Mouse (Mus musculus): ENCODE measurements around the gene Kpna4.
"Not testable (repeated sequence)": the region's sequence is repeated elsewhere in the genome, so short reads cannot be mapped to it uniquely, and the experiment has no call there.

Kpna4 gene

DNA sequence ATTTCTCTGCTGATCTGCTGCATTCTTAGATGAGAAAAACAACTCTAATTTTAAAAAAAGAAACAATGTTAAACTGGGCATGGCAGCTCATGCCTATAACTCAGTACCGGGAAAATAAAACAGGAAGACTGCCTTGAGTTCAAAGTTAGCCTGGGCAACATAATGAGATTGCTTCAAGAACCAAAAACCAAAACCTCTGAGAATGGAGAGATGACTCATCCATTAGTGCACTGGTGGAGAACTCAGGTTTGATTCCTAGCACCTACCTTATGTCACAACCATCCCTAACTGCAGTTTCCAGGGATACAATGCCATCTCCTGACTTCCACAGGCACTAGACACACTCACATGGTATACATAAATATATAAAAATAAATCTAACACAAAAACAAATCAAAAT is 17.8 kb downstream of the Kpna4 start:
- DNase-seq (ENCODE audit: low spot score): no peak

- no peak for DNase-seq (ENCODE audit: low spot score)
Observed at GRCm38 (mm10) chr3:69094456-69094855, 32.5 kb downstream of the Kpna4 start.

DNA sequence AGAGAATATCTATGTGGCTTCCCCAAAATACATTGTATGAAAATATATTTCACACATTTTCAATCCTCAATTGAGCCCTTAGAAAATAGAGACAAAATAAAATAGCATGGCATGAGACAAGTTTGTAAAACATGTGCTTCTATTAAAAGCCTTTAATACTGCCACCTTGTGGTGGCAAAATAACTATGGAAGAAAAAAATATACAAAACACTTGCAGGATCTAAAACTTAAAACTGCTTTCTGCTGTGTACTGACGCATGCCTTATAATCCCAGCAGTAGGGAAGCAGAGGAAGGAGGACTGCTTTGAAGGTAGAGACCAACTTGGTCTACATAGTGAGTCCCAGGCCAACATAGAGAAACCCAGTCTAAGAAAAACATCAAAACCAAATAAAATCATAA is 62.9 kb downstream of the Kpna4 start:
- no peak for DNase-seq (ENCODE audit: low spot score)

DNA sequence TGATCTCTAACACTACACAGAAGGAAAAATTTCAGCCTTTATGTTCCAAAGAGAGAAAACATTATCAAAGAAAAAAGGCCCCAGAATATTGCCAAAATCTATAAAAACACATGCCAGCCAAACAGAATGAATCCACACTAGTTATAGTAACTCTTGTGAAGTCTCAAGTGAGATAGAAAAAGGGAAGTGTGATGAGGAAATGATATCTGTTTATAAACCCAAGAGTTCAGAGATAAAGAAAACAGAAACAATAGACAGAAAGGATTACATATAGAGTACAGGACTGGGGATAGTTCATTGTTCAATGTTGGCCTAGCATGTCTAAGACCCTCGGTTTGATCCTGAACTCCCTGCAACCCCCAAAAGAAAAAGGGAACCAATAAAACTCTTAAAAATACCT is 64.1 kb downstream of the Kpna4 start:
- no peak for DNase-seq (ENCODE audit: low spot score)

GRCm38 (mm10) chr3:69060672-69061071 is 66.2 kb downstream of the Kpna4 start:
- no peak for DNase-seq (ENCODE audit: low spot score)

- DNase-seq (ENCODE audit: low spot score): no peak
Observed at GRCm38 (mm10) chr3:69055871-69056270, 71.0 kb downstream of the Kpna4 start.

DNA sequence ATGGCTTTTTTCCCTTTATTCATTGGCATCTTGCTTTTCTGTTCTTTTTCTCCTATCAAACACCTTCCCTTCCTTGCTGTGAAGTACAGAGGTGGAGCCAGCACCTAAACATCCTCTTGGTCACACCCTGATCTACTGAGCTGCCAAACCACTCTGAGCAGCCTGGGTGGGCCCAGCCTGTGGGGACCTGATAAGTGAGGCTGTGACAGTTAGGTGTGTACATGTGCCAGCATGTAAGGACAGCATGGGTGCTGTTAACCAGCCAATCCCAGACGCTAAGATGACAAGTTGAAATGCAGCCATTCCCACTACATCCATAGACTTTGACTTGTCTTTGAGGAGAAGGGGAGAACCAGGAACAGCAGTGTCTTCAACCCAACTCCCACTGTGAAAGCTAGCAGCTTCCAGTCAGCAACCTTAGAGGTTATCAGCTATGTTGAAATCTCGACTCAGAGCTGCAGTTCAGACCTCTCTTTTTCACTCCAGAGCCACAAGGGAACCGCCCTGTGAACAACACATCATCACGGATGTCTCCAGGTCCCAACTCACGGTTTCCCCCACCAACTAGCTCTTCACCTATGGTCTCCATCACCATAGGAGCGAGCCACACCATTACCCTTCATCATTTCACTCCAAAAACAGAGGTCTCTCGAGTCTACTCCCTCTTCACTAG is 72.0 kb downstream of the Kpna4 start:
- DNase-seq (ENCODE audit: low spot score): no peak

- no peak for DNase-seq (ENCODE audit: low spot score)
Observed at GRCm38 (mm10) chr3:69051894-69052293, 75.0 kb downstream of the Kpna4 start.

DNA sequence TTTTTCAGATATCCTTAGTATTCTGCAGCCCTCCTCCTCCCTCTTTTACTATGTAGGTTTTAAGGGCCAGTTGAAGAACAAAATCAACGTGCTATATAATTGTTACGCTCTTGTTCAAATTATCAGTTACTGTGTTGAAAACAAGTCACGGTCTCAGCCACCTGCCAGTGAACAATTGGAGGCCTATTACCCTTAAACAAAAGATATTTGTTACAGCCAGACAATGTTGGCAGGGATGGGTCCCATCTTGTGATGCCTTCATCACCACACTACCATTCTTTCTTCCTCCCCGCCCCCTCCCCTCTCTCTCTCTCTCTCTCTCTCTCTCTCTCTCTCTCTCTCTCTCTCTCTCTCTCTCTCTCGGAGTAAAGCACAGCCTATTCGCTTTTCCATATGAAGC is 77.9 kb downstream of the Kpna4 start:
- DNase-seq (ENCODE audit: low spot score): no peak

GRCm38 (mm10) chr3:69047684-69048083 is 79.2 kb downstream of the Kpna4 start:
- no peak for DNase-seq (ENCODE audit: low spot score)

GRCm38 (mm10) chr3:69046509-69046908 is 80.4 kb downstream of the Kpna4 start:
- DNase-seq (ENCODE audit: low spot score): peak; percentile 41

GRCm38 (mm10) chr3:69045750-69046149 is 81.2 kb downstream of the Kpna4 start:
- DNase-seq (ENCODE audit: low spot score): no peak

DNA sequence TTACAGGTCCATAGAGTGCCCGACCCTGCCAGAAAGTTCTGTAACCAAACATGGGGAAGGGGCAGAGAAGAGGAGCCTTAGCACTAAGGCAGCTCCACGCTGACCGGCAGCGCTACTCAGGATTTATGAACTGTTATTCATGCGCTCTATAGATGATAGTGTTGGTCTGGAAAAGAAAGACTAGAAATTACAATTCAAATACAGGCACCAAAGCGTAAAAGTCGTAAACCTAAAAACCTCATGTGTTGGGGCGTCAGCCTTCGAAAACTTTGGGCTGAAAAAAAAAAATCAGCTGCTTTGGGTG is 81.6 kb downstream of the Kpna4 start:
- DNase-seq (ENCODE audit: low spot score): no peak

GRCm38 (mm10) chr3:69044645-69045399 is 82.1 kb downstream of the Kpna4 start, which contains the start of gene Trim59:
Trim59 (minus strand) TSS chr3:69044755.
- peak; percentile 89 for DNase-seq (ENCODE audit: low spot score)

GRCm38 (mm10) chr3:69044167-69044591 is 82.7 kb downstream of the Kpna4 start:
- DNase-seq (ENCODE audit: low spot score): no peak

DNA sequence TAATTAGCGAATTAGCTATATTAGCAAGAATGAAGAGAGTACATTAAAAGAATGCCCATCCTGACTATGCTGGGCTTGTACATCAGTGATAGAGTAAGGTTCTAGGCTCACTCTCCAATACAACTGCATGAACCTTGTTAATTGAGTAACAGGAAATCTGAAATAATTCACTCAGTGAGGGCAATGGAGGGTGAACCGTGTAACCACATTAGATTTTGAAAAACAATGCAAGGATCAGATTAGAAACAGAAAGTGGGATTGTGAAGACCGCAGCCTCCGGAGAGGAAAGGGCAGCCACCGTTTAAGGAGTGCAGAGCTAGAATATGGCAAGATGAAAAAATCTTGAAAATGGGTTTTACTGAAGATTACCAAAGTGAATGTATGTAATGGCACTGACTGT is 85.6 kb downstream of the Kpna4 start:
- no peak for DNase-seq (ENCODE audit: low spot score)

GRCm38 (mm10) chr3:69040105-69040504 is 86.8 kb downstream of the Kpna4 start:
- DNase-seq (ENCODE audit: low spot score): no peak

GRCm38 (mm10) chr3:69026133-69026783 is 100.7 kb downstream of the Kpna4 start:
- no peak for DNase-seq (ENCODE audit: low spot score)

DNA sequence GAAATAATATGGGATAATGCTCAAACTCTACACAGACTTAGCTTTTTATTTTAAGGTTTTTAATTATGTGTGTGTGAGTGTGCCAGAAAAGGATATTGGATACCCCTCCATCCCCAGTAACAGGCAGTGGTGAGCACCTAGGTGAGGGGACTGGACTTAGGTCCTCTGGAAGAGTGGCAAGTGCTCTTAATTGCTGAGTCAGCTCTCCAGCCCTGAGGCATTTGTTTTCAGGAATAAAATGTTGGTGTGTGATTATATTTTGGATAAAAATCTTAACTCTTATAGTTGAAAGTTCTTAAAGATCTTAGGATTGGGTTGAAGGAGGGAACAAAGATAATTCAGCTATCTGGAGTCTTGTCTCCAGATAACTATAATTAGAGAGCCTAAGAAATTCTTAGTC is 106.1 kb downstream of the Kpna4 start:
- no peak for DNase-seq (ENCODE audit: low spot score)

DNA sequence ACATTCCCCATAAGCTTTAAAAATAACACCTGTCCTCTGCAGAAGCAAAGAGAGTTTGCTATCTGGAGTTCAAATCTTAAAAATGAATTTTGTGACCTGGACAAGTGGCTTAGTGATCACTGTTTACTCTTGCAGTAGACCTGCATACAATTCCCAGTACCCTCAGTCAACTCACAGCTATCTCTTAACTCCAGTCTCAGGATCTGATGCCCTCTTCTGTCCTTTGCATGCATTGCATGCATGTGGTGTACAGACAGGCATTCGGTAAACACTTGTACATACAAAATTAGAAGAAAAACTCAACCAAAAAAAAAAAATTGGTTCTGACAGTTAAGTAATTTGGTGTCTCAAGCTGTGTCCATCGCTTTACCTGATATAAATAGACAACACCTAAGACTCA is 106.6 kb downstream of the Kpna4 start:
- no peak for DNase-seq (ENCODE audit: low spot score)

DNA sequence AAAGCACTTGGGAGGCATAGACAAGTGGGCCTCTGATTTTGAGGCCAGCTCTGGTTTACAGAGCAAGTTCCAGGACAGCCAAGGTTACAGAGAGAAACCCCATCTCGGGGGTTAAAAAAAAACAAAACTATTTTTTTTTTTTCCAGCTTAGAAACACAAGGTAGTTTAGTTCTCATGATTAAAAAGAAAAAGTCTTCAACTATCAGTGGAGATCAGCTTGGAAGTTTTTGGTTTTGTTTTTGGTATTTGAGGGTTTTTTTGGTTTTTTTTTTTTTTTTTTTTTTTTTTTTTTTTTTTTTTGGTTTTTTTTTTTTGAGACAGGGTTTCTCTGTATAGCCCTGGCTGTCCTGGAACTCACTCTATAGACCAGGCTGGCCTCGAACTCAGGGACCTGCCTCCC is 108.3 kb downstream of the Kpna4 start:
- not testable (repeated sequence) for DNase-seq (ENCODE audit: low spot score)

DNA sequence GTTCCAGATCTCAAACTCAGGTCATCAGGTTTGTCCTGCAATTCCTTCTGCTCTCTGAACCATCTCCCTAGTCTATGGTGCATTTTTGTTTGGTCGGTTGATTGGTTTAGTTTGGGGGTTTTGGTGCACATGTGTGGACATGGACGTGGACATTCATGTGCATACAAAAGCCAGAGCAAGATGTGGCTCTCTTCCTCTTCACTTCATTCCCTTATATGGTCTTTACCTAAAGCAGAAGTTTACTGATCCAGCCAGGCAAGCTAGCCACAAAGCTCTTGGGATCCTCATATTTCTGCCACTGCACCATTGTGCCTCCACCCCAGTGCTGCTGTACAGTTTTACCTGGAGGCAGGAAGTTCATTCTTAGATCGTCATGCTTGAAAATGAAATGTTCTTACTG is 109.7 kb downstream of the Kpna4 start:
- DNase-seq (ENCODE audit: low spot score): no peak

All from urinary bladder, postnatal 14 days (tissue).